In the genomic region with DNA sequence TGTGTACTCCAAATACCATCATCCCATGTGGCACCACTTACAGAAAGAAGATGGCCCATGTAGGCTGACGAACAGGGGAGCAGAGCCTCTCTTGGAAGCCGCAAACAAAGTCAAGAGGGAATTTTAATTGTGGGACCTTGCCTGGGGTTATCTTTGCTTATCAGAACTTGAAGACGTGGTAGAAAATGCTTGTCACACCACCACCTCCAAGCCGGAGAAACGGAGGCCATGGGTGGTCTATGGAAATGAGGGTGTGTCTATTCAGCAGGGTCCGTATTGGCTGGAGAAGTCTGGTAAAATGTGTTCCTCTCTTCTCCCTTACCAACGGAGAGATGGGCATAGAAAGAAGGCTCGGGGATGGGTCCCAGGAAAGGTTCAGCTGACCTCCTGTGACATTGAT, we compare ENCODE assay signal across 17 mouse cellular contexts.
"Had no signal": no experiment of that assay in that cellular context is flagged by ENCODE, and none has a peak within 500 bp of the region (broad histone marks: within the 10 kb centered on the region; RNA-seq: fewer than 3 reads in every experiment).

No protein-coding gene starts in this region.

- H3K9ac ChIP-seq: kidney, embryonic 15.5 days; limb, embryonic 13.5 days; liver, embryonic 12.5 days; liver, embryonic 15.5 days had no signal

- H3K4me2 ChIP-seq: kidney, embryonic 15.5 days; limb, embryonic 13.5 days; liver, embryonic 12.5 days; liver, embryonic 15.5 days; midbrain, embryonic 11.5 days had no signal

- DNase-seq: kidney, adult 8-10 months; kidney, postnatal 10 days; kidney, postnatal 36 days; liver; lung, adult 2 months; lung, postnatal 14 days; lung, postnatal 4 days; midbrain, embryonic 14.5 days; thymus, adult 2 months; thymus, postnatal 14 days; thymus, postnatal 4 days had no signal

- H3K27ac ChIP-seq: kidney, embryonic 15.5 days; limb, embryonic 10.5 days; limb, embryonic 13.5 days; liver, embryonic 12.5 days; liver, embryonic 15.5 days had no signal

- H3K27me3 ChIP-seq: limb, embryonic 13.5 days; liver, embryonic 12.5 days; liver, embryonic 15.5 days had no signal

- H3K4me1 ChIP-seq: liver, embryonic 12.5 days; liver, embryonic 15.5 days had no signal

- H3K36me3 ChIP-seq: kidney, embryonic 15.5 days; limb, embryonic 10.5 days; limb, embryonic 13.5 days; liver, embryonic 12.5 days; liver, embryonic 15.5 days had no signal

- H3K9me3 ChIP-seq: kidney, embryonic 15.5 days; limb, embryonic 10.5 days; limb, embryonic 13.5 days; liver, embryonic 15.5 days had no signal

- ATAC-seq: liver, embryonic 12.5 days had no signal

- H3K4me3 ChIP-seq: kidney, embryonic 15.5 days; limb, embryonic 10.5 days; limb, embryonic 13.5 days; liver, embryonic 12.5 days; liver, embryonic 15.5 days had no signal
